Mouse (Mus musculus) mature B cell (primary cell): ENCODE measurements around the gene Cdca4.
"Not testable (repeated sequence)": the region's sequence is repeated elsewhere in the genome, so short reads cannot be mapped to it uniquely, and the experiment has no call there.

Source experiments
- in situ Hi-C: fragments of 300-500 bp; cut with MboI; formaldehyde crosslinking; loops from 2 replicates; pipeline ENCODE4 v1.14.3; 2019

Gene Cdca4

DNA sequence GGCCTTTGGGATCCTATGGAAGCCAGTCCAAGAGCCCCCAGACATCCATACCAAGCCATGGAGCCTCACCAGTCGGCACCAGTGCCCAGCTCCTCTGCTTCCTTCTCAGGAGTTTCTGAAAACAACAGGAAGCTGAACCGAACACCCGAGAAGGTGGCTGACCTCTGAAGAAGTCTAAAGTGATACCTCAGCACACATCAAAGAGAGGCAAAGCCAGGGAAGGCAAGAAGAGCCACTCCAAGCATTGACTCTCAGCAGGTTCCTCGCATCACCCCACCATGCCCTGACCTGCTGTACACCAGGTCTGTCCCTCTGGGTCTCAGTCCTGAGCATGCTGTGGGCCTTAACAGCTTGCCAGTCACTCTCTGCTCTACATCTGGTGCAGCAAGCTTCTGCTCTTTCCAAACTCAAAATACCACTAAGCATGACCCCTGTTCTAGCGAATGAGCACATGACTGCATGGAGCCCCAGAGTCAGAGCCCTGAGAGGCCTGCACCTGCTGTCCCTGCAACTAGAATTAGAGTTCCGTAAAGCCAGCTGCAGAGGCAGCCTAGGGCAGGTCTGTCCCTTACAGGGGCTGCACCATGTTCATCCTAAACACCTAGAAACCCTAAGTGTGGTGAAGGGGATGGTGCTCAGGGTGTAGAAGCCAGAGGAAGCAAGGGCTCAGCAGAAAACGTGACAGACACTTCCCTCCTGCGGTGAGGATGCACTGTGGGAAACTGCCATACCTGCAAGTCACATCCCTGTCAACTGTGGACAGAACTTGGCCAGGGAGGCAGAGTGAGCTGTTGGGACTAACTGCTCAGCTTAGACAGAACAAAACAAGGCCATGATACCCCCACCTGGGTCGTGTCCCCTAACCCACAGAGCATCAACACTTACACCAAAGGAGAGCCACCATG, 28.1 kb upstream of the Cdca4 start:
- in situ Hi-C loops = no loop called here

- in situ Hi-C loops = no loop called here
Observed at GRCm38 (mm10) chr12:112856338-112856737, 27.1 kb upstream of the Cdca4 start.

- in situ Hi-C loops = no loop called here
Observed at GRCm38 (mm10) chr12:112854610-112855333, 25.5 kb upstream of the Cdca4 start.

DNA sequence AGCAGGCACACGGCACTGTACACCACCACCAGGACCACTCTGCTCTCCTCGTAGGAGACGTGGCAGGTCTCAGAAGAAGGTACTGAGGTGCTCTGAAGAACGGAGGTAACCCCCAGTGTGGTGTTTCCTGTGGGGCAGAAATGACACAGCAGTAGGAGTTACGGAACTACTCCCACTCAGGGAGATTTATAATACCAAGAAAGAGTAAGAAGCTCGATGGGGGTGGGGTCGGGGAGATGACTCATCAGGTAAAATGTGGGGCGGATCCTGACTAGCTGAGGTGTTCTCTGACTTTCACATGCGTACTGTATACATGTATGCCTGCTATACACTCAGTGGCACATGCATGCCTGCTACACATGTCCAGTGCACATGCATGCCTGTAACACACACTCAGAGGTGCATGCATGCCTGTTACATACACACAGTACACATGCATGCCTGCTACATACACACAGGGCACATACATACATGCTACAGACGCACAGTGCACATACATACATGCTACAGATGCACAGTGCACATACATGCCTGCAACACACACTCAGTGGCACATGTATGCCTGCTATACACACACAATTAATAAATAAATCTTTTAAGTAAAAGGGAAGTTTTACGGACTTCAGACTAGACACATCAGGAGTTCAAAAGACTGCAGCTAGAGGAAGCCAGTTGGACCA, 24.0 kb upstream of the Cdca4 start:
- in situ Hi-C loops = no loop called here

- in situ Hi-C loops = no loop called here
Observed at GRCm38 (mm10) chr12:112851116-112851515, 21.9 kb upstream of the Cdca4 start.

DNA sequence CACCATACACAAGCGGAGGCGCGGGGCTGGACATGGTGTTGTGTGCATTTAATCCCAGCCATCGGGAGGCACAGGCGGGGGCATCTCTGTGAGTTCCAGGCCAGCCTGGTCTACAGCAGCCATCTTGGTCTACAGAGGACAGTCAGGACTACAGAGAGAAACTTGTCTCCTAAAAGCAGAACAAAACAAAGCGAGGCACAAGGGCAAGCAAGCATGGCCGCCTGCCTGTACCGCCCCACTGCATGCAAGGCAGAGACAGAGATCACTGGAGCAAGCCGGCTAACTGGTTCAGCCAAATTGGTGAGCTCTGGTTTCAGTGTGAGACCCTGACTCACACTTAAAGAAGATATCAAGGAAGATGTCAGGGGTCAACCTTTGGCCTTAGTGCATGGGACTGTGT, 21.1 kb upstream of the Cdca4 start:
- in situ Hi-C loops = no loop called here

- in situ Hi-C loops = no loop called here
Observed at GRCm38 (mm10) chr12:112849235-112850022, 20.2 kb upstream of the Cdca4 start.

DNA sequence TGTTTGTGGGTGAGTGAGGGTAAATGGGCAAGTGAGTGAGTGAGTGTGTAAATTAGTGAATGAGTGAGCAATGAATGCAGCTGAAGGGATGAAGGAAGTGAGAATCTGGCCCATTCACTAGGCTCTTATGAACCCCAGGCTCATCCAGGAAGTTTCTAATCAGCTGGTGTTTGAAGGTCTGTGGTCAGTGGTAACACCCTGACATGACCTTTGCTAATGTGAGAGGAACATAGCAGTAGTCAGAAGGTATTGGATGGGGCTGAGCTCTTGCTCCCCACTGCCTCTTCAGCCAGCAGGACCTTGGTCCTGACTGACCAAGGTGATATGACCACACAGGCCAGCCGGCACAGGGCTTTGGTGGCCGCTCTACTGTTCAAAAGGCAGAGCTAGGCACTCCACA, 18.7 kb upstream of the Cdca4 start:
- in situ Hi-C loops = no loop called here

DNA sequence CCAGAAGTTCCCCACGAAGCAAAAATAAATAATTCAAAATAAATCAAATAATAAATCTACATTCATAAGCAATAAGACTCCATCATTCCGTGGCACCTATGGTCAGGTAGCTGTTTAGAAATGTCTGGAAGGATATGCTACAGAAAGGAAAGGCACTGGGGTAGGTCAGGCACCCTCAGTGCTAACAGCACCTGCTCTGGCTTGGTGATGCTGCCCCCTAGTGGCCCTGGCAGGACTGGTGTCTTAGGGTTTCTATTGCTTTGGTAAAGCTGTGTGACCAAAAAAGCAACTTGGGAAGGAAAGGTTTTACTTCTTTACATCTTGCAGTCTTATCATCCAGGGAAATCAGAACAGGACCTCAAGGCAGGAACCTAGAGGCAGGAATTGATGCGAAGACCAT, 14.6 kb upstream of the Cdca4 start:
- in situ Hi-C loops = no loop called here

DNA sequence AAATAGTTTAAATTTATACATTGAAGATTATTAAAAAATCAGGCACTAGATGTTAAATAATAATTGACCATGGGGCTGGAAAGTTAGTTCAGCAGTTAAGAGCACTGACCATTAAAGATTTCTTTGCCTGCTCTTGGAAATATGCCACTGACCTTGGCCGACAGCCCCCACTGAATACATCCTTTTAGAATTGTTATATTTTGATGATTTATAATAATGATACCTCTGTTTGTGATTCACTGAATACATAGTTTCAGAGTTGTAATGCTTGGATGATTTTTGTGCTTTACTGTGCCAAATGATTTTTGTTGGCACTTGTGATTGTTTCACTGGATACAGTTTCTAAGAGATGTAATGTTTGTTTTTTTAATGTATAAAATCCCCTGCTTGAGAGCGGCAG, 12.9 kb upstream of the Cdca4 start:
- in situ Hi-C loops = not testable (repeated sequence)

GRCm38 (mm10) chr12:112841338-112841892, 12.2 kb upstream of the Cdca4 start:
- in situ Hi-C loops = not testable (repeated sequence)

- in situ Hi-C loops = no loop called here
Observed at GRCm38 (mm10) chr12:112840209-112841086, 11.2 kb upstream of the Cdca4 start.

DNA sequence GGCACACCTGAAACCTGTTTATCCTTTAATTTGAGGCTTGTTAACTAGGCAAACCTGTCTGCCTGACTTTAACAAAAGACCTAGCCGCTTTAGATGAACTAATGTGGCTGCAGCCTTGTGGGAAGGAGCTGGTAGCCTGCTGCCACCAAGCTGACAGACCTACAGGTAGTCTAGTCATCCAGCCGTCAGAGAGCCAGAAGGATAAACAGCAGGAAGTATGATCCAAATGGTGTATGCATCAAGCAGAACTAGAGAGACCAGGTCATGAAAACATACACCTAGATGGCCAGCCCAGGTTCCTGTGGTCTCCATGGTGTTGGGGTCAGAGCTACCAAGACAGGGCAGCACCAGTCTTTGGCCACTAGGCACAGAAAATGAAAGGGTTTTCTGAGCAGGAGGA, 5.8 kb upstream of the Cdca4 start:
- in situ Hi-C loops = loop anchor here (5.0 kb wide), 1 partner anchor 83 kb away; no protein-coding TSS in a partner anchor

- in situ Hi-C loops = no loop called here
Observed at GRCm38 (mm10) chr12:112833527-112833926, 4.3 kb upstream of the Cdca4 start.

DNA sequence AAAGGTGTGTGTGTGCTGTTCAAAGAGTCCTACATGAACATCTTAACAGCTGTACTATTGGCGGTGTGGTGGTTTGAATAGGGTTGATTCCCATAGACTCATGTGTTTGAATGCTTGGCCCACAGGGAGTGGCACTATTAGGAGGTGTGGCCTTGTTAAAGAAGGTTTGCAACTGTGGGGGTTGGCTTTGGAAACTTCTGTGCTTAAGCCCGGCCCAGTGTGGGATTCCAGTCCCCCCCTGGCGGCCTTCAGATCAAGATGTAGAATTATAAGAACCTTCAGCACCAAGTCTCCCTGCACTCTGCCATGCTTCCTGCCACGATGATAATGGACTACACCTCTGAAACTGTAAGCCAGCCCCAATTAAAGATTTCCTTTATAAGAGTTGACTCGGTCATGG, 3.2 kb upstream of the Cdca4 start:
- in situ Hi-C loops = no loop called here

DNA sequence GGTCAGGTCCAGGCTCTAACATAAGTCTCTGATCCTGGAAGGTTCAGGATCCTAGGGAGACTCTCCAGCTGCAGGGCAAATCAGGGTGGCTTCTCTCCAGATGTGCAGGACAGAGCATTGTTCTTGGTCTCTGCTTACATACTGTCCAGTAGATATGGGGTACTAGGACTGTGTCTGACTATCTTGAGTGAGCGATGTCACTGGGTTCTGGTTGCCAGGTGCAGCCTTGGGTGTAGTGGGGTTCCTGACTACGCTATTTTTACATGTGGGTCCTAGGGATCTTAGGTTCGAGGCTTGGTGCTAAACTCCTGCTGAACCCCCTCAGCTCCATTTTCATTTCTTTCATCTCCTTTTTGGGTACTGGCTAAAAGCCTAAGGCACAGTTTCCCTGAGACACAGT, 1.3 kb upstream of the Cdca4 start:
- in situ Hi-C loops = no loop called here

DNA sequence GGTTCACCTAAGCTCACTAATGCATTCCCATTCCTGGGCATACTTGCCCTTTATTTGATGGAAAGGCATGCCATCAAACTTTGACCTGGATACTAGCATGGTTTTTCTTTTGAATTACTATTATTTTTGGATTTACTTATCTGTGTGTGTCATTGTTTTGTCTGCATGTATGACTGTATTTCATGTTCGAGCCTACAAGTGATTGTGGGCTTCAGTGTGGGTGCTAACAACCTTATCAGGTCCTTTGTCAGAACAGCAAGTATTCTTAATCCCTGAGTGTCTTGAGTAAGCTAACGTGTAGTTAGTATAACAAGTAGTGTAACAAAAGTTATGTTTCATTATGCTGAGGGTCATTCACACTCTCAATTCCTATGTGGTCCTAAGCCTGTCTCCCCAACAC, 918 bp upstream of the Cdca4 start:
- in situ Hi-C loops = no loop called here

DNA sequence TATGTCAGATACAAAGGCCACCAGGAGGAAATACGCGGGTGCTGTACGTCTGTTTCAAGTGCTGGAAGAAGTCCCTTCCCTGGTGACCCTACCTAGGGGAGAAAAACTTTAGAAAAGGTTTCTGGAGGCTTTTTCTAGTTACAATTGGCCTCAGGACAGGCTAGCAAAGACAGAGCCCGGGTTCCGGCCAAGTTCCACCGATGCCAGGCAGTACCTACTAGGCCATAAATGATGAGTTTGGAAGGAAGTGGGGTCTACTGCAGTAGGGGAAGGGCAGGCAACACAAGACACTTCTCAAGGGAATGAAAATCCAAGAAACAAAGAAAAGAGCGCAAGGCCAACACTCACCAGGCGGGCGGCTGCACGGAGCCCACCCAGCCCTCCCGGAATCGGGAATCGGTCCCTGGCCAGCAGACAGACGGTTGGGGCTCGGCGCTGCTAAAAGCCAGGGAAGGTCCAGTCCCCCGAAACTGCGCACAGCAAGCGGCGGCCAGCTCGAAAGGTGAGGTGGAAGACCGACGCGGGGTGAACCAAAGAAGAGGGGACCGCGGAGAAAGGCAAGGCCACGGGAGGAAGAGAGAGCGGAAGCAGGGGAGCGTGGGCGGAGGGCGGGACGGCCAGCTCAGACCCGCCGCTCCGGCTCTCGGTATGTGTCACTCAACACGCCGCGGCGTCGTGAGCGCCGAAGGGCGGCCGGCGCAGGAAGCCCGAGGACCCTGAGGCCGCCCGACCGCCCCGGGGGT, 551 bp downstream of the Cdca4 start:
- in situ Hi-C loops = no loop called here

DNA sequence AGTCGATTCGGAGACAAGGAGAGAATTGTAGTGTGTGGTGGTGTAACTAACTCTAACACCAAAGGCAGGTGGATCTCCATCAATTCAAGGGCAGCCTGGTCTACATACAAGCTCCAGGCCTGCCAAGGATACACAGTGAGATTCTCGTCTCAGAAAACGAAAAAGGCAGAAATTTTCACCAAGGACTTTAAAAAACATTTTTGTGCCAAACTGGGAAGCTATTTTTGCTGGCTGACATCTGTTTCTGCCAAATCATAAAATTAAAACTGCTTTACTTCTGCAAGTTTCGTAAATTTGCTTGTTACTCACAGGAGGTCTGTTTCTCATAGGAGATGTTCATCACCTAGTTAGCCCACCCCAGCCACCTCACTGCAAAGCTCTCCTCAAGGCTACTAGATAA, 3.3 kb downstream of the Cdca4 start:
- in situ Hi-C loops = no loop called here

DNA sequence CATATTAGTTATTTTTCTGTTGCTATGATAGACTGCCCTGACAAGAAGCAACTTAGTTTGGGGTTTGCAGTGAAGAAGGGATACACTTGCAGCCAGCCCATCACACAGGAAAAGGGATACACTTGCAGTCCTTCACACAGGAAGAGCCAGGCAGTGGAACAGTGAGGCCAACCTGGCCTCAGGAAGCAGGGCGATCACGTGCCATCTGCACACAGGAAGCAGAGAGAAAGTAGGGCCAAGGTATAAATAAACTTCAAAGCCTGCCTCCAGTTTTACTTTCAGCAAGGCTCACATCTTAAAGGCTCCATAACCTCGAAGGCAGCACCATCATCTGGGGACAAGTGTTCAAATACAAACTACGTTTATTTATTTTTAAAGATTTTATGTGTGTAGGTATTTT, 6.0 kb downstream of the Cdca4 start:
- in situ Hi-C loops = no loop called here
